Mouse (Mus musculus) midbrain, embryonic 16.5 days (tissue): ENCODE results near the gene Rapgef4. TPM values are rescaled to one million over a fixed set of nuclear protein-coding genes. Genes with fewer than 3 reads are reported as not detected.

Experiments
- ATAC-seq: fragments of 200-750 bp; cut with Nextera tagmentation; 2 replicates; pipeline ENCODE4 v1.8.0; 2017; ENCODE audit warnings: moderate TSS enrichment
- H3K27ac ChIP-seq: fragments of 300-500 bp; sonication (generic); 2 replicates; pipeline ENCODE4 v1.5.1; 2014; ENCODE audit warnings: mild to moderate bottlenecking, low read length, mixed read lengths
- H3K27me3 ChIP-seq: fragments of 300-500 bp; sonication (generic); 2 replicates; pipeline ENCODE4 v1.6.1; 2014; ENCODE audit warnings: low read depth, low read length, mixed read lengths; ENCODE audit not compliant: control insufficient read depth, insufficient read depth
- H3K36me3 ChIP-seq: fragments of 300-500 bp; sonication (generic); 2 replicates; pipeline ENCODE4 v1.6.1; 2014; ENCODE audit warnings: mild to moderate bottlenecking, low read length, moderate library complexity, mixed read lengths; ENCODE audit not compliant: control insufficient read depth, insufficient read depth
- H3K4me1 ChIP-seq: fragments of 300-500 bp; sonication (generic); 2 replicates; pipeline ENCODE4 v1.6.1; 2014; ENCODE audit warnings: mild to moderate bottlenecking, low read length, mixed read lengths; ENCODE audit not compliant: control insufficient read depth, insufficient read depth
- H3K4me2 ChIP-seq: fragments of 300-500 bp; sonication (generic); 2 replicates; pipeline ENCODE4 v1.6.1; 2014; ENCODE audit warnings: mild to moderate bottlenecking, low read length, mixed read lengths
- H3K4me3 ChIP-seq: fragments of 300-500 bp; sonication (generic); 2 replicates; pipeline ENCODE4 v1.5.1; 2014; ENCODE audit warnings: low read depth, mild to moderate bottlenecking, low read length, moderate library complexity, mixed read lengths
- H3K9ac ChIP-seq: fragments of 300-500 bp; sonication (generic); 2 replicates; pipeline ENCODE4 v1.6.1; 2014; ENCODE audit warnings: low read depth, low read length, mixed read lengths
- H3K9me3 ChIP-seq: fragments of 300-500 bp; sonication (generic); replicated peaks from 2 replicates; pipeline ENCODE4 v1.6.1; 2014; ENCODE audit warnings: mild to moderate bottlenecking, low read length, mixed read lengths; ENCODE audit not compliant: control insufficient read depth, poor library complexity, severe bottlenecking
- WGBS: fragments of 180-500 bp; shearing (Covaris S2); extraction: QIAGEN DNeasy Blood & Tissue Kit; methylation state at CpG from one replicate; pipeline ENCODE4 v1.1.7; 2014; 5-methylcytosine and 5-hydroxymethylcytosine counted together
- polyA plus RNA-seq: library from polyadenylated mRNA; unstranded; fragments of >200 nt; fragmentation: Nextera tagmentation; extraction: Ambion mirVana; gene quantifications from 2 replicates; pipeline ENCODE4 v1.2.1, GENCODE M21; 2015

Rapgef4 gene
- polyA plus RNA-seq, 1 experiment from 2014 or later, result 40.2 TPM

- H3K4me2 ChIP-seq, result no peak overlapping the region
- no peak overlapping the region for H3K27ac ChIP-seq
- no peaks in the 10 kb centered on the region for H3K4me1 ChIP-seq
- no peaks in the 10 kb centered on the region for H3K36me3 ChIP-seq
- H3K9ac ChIP-seq, result no peak overlapping the region
- ATAC-seq, result no peak
- H3K9me3 ChIP-seq, result no peaks in the 10 kb centered on the region
- H3K4me3 ChIP-seq, result no peak overlapping the region
- WGBS, result 29% methylated on average over 8 of the region's 8 CpGs
- H3K27me3 ChIP-seq, result no peaks in the 10 kb centered on the region
Observed at GRCm38 (mm10) chr2:71955637-71956036, 25.4 kb upstream of the Rapgef4 start.

GRCm38 (mm10) chr2:71956463-71956862, 24.6 kb upstream of the Rapgef4 start:
- Histone ChIP-seq H3K27me3 (no peaks in the 10 kb centered on the region), H3K4me2 (no peak overlapping the region), H3K9me3 (no peaks in the 10 kb centered on the region), H3K4me3 (no peak overlapping the region), H3K4me1 (no peaks in the 10 kb centered on the region), H3K36me3 (no peaks in the 10 kb centered on the region), H3K9ac (no peak overlapping the region), H3K27ac (no peak overlapping the region)
- 59% methylated on average over 5 of the region's 5 CpGs for WGBS
- ATAC-seq, result no peak

GRCm38 (mm10) chr2:71957951-71958350, 23.1 kb upstream of the Rapgef4 start:
- Histone ChIP-seq H3K27me3 (no peaks in the 10 kb centered on the region), H3K4me3 (no peak overlapping the region), H3K36me3 (no peaks in the 10 kb centered on the region), H3K4me1 (no peaks in the 10 kb centered on the region), H3K9ac (no peak overlapping the region), H3K9me3 (no peaks in the 10 kb centered on the region), H3K27ac (no peak overlapping the region), H3K4me2 (no peak overlapping the region)
- 89% methylated on average over 1 of the region's 1 CpGs for WGBS
- ATAC-seq, result no peak

GRCm38 (mm10) chr2:71958393-71958792, 22.6 kb upstream of the Rapgef4 start:
- no peaks in the 10 kb centered on the region for H3K9me3 ChIP-seq
- no peak overlapping the region for H3K4me2 ChIP-seq
- H3K4me1 ChIP-seq, result no peaks in the 10 kb centered on the region
- no peaks in the 10 kb centered on the region for H3K36me3 ChIP-seq
- no peak overlapping the region for H3K9ac ChIP-seq
- ATAC-seq, result no peak
- H3K27ac ChIP-seq, result no peak overlapping the region
- 63% methylated on average over 3 of the region's 3 CpGs for WGBS
- H3K4me3 ChIP-seq, result no peak overlapping the region
- H3K27me3 ChIP-seq, result no peaks in the 10 kb centered on the region

- Histone ChIP-seq H3K36me3 (no peaks in the 10 kb centered on the region), H3K27ac (no peak overlapping the region), H3K27me3 (no peaks in the 10 kb centered on the region), H3K9me3 (no peaks in the 10 kb centered on the region), H3K4me1 (no peaks in the 10 kb centered on the region), H3K4me3 (no peak overlapping the region), H3K4me2 (no peak overlapping the region), H3K9ac (no peak overlapping the region)
- WGBS, result 19% methylated on average over 10 of the region's 10 CpGs
- ATAC-seq, result no peak; the same call in 1 of the 2 replicates
Observed at GRCm38 (mm10) chr2:71964216-71964615, 16.8 kb upstream of the Rapgef4 start.

GRCm38 (mm10) chr2:71965476-71965875, 15.6 kb upstream of the Rapgef4 start:
- Histone ChIP-seq H3K9me3 (no peaks in the 10 kb centered on the region), H3K4me1 (no peaks in the 10 kb centered on the region), H3K9ac (no peak overlapping the region), H3K27me3 (no peaks in the 10 kb centered on the region), H3K36me3 (no peaks in the 10 kb centered on the region), H3K4me2 (no peak overlapping the region), H3K4me3 (no peak overlapping the region), H3K27ac (no peak overlapping the region)
- WGBS, result 94% methylated on average over 4 of the region's 4 CpGs
- no peak for ATAC-seq

- no peak overlapping the region for H3K4me2 ChIP-seq
- no peak overlapping the region for H3K27ac ChIP-seq
- no peaks in the 10 kb centered on the region for H3K27me3 ChIP-seq
- no peaks in the 10 kb centered on the region for H3K9me3 ChIP-seq
- H3K9ac ChIP-seq, result no peak overlapping the region
- no peak overlapping the region for H3K4me3 ChIP-seq
- WGBS, result 43% methylated on average over 4 of the region's 4 CpGs
- H3K36me3 ChIP-seq, result no peaks in the 10 kb centered on the region
- ATAC-seq, result peak; percentile 73; the same call in 1 of the 2 replicates
- no peaks in the 10 kb centered on the region for H3K4me1 ChIP-seq
Observed at GRCm38 (mm10) chr2:71966737-71967136, 14.3 kb upstream of the Rapgef4 start.

- 81% methylated on average over 5 of the region's 5 CpGs for WGBS
Observed at GRCm38 (mm10) chr2:71967855-71968254, 13.2 kb upstream of the Rapgef4 start.

GRCm38 (mm10) chr2:71973646-71974045, 7.4 kb upstream of the Rapgef4 start:
- Histone ChIP-seq H3K9me3 (no peaks in the 10 kb centered on the region), H3K9ac (no peak overlapping the region), H3K4me3 (no peak overlapping the region), H3K36me3 (no peaks in the 10 kb centered on the region), H3K27me3 (no peaks in the 10 kb centered on the region), H3K4me1 (no peaks in the 10 kb centered on the region), H3K27ac (no peak overlapping the region), H3K4me2 (no peak overlapping the region)
- no peak for ATAC-seq
- 84% methylated on average over 3 of the region's 3 CpGs for WGBS

More at GRCm38 (mm10) chr2:71967855-71968254, 13.2 kb upstream of the Rapgef4 start:
- H3K9ac ChIP-seq, result no peak overlapping the region
- H3K4me2 ChIP-seq, result no peak overlapping the region
- no peak for ATAC-seq
- no peaks in the 10 kb centered on the region for H3K9me3 ChIP-seq
- H3K4me1 ChIP-seq, result no peaks in the 10 kb centered on the region
- H3K36me3 ChIP-seq, result no peaks in the 10 kb centered on the region
- H3K27ac ChIP-seq, result no peak overlapping the region
- H3K27me3 ChIP-seq, result no peaks in the 10 kb centered on the region
- no peak overlapping the region for H3K4me3 ChIP-seq
